Mouse (Mus musculus) kidney, adult 8-10 months (tissue): ENCODE results near the gene Vmo1.
"Not testable (repeated sequence)": the region's sequence is repeated elsewhere in the genome, so short reads cannot be mapped to it uniquely, and the experiment has no call there.

Experiments used
- DNase-seq, 2 experiments: peaks; one replicate each; pipeline ENCODE4 v3.0.0; 2022

Gene Vmo1

DNA sequence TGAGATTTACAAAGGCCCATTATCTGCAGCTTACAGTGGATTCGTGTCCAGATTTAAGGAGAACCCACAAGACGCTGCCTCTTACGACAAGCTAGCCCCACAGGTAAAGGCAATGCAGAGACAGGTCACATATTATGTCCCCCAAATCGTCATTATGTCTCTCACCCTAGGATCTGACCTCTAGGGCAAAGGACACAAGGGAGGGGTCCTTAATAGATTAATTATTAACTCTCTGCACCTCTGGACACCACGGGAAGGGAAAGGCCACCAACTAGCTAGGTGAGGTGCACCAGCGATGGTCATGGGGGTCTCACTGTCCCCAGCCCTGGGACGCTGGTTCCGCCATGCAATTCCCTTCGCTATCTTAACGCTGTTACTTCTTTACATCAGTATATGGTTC lies 4.5 kb upstream of the Vmo1 start, which contains the start of gene Gltpd2:
Gene Gltpd2 (plus strand): TSS at position 274 of the 400 bp plus-strand sequence.
- no peak for DNase-seq

DNA sequence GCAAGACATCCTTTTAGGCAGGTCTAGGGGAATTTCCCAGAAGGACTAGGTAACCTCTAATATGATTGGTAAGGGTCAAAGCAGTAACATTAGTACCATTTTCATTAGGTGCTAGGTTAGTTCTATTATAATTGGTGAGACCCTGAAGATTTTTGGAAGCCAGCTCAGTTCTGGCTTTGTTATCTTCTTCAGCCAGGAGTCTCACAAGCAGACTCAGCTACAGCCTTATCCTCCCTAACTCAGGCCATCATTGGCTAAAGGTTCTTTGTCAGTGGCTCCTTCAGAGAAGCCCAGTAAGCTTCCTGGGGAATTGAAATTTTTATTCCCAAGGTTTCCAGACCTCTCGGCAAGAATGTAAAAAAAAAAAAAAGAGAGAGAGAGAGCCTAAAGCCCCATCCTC lies 4.0 kb upstream of the Vmo1 start:
- no peak for DNase-seq

- peak; percentile 32 to 45 for DNase-seq
Measured at GRCm38 (mm10) chr11:70516352-70516751, 1.9 kb upstream of the Vmo1 start.

GRCm38 (mm10) chr11:70513520-70513919 lies 896 bp downstream of the Vmo1 start:
- DNase-seq = no peak

GRCm38 (mm10) chr11:70512709-70513342 lies 1.6 kb downstream of the Vmo1 start:
- no peak for DNase-seq

- DNase-seq = no peak
Measured at GRCm38 (mm10) chr11:70511825-70512224, 2.6 kb downstream of the Vmo1 start.

- DNase-seq = no peak
Measured at GRCm38 (mm10) chr11:70511242-70511641, 3.2 kb downstream of the Vmo1 start.

- DNase-seq = peak in 1 of 2 experiments; percentile 63
Measured at GRCm38 (mm10) chr11:70509753-70510564, 4.5 kb downstream of the Vmo1 start.

GRCm38 (mm10) chr11:70506962-70507515 lies 7.4 kb downstream of the Vmo1 start:
- DNase-seq = no peak

DNA sequence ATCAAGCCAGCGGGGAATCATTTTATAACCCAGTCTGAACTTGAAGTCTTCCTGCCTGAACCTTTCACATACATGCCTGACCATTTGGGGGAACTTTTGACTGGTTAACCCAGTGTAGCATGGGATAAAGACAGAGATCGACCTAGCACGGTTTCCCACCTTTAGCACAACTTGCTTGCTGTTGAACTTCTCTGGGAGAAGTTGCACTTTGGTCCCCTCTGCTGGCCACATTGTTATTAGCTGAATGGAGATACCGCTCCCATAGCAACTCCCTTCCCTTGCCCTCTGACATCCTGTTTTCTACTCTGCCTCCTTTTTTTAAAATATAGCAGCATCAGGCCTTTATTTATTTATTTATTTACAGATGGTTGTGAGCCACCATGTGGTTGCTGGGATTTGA lies 8.0 kb downstream of the Vmo1 start:
- DNase-seq = peak; percentile 67 to 85

DNA sequence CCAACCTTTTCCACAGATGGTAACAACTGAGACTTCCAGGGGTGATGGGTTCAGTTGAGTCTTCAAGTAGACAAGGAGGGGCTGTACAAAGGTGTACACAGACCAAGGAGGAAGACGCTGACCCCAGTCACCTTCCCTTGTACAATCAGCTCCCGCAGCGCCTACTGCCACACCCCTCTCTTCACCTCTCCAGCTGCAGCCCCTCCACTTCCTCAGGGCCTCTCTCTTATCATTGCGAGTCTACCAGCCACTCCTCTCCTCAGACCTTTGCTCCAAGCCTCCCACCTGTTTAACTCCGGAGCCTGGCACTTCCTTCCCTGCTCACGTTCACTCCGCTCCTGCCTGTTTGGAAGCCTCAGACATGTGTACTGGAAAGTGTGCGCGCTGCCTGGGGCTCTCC lies 9.4 kb downstream of the Vmo1 start, which contains the start of gene Tm4sf5:
Gene Tm4sf5 (plus strand): TSS at position 275 of the 400 bp plus-strand sequence.
- no peak for DNase-seq

- no peak for DNase-seq
Measured at GRCm38 (mm10) chr11:70502018-70502417, 12.4 kb downstream of the Vmo1 start.

- DNase-seq = no peak
Measured at GRCm38 (mm10) chr11:70500476-70500812, 14.0 kb downstream of the Vmo1 start.

GRCm38 (mm10) chr11:70499566-70500475 lies 14.6 kb downstream of the Vmo1 start:
- DNase-seq = peak; percentile 46 to 62

DNA sequence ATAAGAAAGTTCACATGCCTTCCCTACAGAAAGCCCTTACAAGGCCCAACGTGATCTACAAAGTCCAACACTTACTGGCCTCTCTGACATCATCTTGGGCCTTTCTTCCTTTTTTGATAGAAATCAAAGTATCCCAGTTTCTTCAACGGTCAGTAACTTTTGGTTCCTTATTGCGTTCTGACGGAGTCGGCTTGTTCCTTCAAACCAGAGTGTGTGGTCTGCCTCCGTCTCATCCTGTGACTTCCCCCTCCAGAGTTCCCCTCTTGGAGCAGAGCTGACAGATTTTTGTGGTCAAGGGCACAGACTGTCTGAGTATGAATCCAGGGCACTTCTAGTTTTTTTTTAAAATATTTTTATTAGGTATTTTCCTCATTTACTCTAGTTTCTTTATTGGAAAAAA lies 24.7 kb downstream of the Vmo1 start:
- DNase-seq = no peak

DNA sequence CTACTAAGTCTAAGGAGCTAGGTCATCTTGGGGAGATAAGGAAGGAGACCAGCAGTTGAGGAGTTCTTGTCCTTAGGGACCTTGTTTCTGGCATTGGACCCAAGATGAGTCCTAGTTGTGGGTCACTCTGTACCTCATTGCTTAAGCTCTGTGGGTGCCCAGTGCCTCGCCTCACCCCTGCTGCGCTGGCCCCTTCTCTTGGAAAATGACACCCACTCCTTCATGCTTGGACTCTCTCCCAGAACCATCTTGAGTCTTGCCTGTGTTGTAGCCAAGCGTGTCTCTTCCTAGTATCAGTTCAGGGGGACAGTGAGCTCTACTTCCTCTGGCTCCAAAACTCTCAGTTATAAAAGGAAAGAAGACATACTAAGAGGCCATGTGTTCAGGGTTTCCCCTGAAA lies 25.3 kb downstream of the Vmo1 start:
- DNase-seq = no peak

GRCm38 (mm10) chr11:70487816-70488215 lies 26.6 kb downstream of the Vmo1 start:
- DNase-seq = no peak

DNA sequence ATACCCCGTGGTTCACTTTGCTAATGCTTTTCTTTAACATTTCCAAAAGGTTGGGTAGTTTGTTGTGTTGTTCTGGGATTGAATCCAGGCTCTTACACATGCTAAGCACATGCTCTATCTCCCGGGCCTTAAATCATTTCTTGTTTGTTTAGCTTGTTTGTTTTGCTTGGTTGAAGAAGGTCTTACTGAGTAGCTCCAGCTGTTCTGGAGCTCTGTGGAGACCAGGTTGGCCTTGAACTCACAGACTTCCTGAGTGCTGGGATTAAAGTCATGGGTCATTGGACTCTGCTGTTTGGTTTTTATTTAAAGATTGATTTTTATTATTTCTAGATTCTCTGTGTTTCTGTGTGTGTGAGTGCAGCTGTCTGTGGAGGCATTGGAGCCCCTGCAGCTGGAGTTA lies 28.9 kb downstream of the Vmo1 start:
- DNase-seq = no peak

DNA sequence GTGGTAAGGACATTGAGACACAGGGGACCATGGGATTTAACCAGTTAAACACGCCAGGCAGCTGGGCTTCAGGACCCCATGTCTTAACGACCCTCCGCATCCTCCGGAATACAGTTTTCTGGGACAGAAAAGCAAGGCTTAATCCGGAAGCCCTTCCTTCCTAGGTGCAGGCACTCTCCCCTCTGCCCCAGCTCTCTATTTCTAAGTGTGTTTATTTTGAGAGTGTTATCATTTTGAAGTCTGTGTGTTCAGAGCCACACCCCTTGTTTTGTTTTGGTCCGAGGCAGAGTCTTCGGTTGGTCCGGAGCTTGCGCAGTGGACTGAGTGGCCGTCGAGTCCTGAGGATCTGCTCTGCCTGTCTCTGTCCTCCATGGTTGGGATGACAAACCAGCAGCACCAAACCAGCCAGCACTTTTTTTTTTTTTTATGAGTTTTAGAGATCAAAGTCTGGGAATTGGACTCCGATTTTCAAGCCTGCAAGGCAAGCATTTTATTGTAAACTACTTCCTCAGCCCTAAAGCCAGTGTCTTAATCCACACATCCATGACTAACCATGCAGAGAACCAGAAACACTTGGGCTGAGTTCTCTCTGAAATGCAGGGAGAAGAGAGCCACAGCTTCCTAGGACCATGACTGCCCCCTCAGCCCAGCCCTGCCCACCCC lies 39.4 kb downstream of the Vmo1 start:
- DNase-seq = peak; percentile 55 to 83

GRCm38 (mm10) chr11:70473291-70473690 lies 41.1 kb downstream of the Vmo1 start:
- DNase-seq = not testable (repeated sequence)

GRCm38 (mm10) chr11:70472716-70473115 lies 41.7 kb downstream of the Vmo1 start:
- DNase-seq = peak; percentile 71 to 76

GRCm38 (mm10) chr11:70469764-70470163 lies 44.7 kb downstream of the Vmo1 start:
- DNase-seq = no peak
